Mouse (Mus musculus): ENCODE results near the gene Eln.

GRCm38 (mm10) chr5:134756031-134756430 is 8.9 kb upstream of the Eln start:
- TF ChIP-seq CTCF (IDR thresholded peaks at IDR 0.05 in 2 of 3, conservative IDR thresholded peaks at IDR 0.05 in 1 of 3; ENCODE audit: control insufficient read depth in 1 of 3, insufficient read depth in 1 of 3, low read depth in 2 of 3, low read length in 3 of 3, poor library complexity in 1 of 3, severe bottlenecking in 1 of 3) (no peak), POLR2A (IDR thresholded peaks at IDR 0.05; ENCODE audit: control insufficient read depth in 1 of 2, insufficient read depth in 1 of 2, low read depth in 1 of 2, low read length in 2 of 2, poor library complexity in 1 of 2) (no peak), JUND (IDR thresholded peaks at IDR 0.05; ENCODE audit: low read depth, low read length) (no peak), CHD2 (IDR thresholded peaks at IDR 0.05; ENCODE audit: low read length) (no peak), USF1 (IDR thresholded peaks at IDR 0.05; ENCODE audit: low read depth, low read length) (no peak), TAL1 (IDR thresholded peaks at IDR 0.05; ENCODE audit: low read length) (no peak)

All from MEL (cell line).